10 mouse cellular contexts compared by ENCODE assay signal in the genomic region with DNA sequence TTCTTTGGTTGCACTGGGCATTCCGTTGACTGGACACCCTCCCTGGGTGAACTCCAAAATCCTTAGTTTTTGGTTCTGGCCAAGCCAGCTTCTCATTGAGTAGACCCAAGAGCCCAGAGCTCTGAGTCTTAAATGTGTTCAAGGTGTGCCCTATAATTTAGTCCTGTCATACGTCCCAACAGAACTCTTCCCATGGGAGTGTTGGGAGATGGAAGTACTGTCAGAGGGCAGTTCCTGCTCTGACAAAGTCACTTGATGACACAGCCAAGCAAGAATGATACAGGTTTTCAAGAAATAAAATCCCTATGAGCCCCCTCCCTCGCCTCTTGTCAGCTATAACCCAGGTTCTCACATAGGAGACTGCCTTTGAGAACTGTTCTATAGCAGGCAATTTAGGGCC. TPM values are rescaled to one million over a fixed set of nuclear protein-coding genes. Genes with fewer than 3 reads are reported as not detected.
DNase-seq lines count a peak whose midpoint lies in the region; ATAC-seq and TF ChIP-seq lines count a peak whose summit lies in the region.
"Had no signal": no experiment of that assay in that cellular context is flagged by ENCODE, and none has a peak within 500 bp of the region (broad histone marks: within the 10 kb centered on the region; RNA-seq: fewer than 3 reads in every experiment).

No protein-coding gene starts in this region.

- no peak for TF ChIP-seq POLR2A in limb, embryonic 14.5 days (IDR thresholded peaks at IDR 0.05; ENCODE audit: borderline replicate concordance, extremely low read depth, insufficient read depth, insufficient read length)

- no peak overlapping the region; the same call in 1 of the 2 replicates for H3K4me3 ChIP-seq in embryonic facial prominence, embryonic 11.5 days (ENCODE audit: low read depth, low read length)
- no peak overlapping the region for H3K4me3 ChIP-seq in embryonic facial prominence, embryonic 10.5 days
- no peak overlapping the region for H3K4me3 ChIP-seq in lung, embryonic 16.5 days (ENCODE audit: low read length)
- H3K4me3 ChIP-seq in limb, embryonic 14.5 days (replicated peaks; ENCODE audit: low read length) = 0 out of 2 replicates have a peak overlapping the region, but pooled peaks have one; percentile 56
- no peak overlapping the region for H3K4me3 ChIP-seq in stomach, postnatal 0 days (ENCODE audit: low read depth, low read length)

- TF ChIP-seq CTCF in stomach, postnatal 0 days (IDR thresholded peaks at IDR 0.05; ENCODE audit: low read depth) = no peak

- H3K27ac ChIP-seq in embryonic facial prominence, embryonic 11.5 days (replicated peaks; ENCODE audit: low read depth, low read length) = no peak overlapping the region
- no peak overlapping the region for H3K27ac ChIP-seq in embryonic facial prominence, embryonic 10.5 days (replicated peaks)
- H3K27ac ChIP-seq in lung, embryonic 16.5 days (ENCODE audit: low read length) = no peak overlapping the region
- no peak overlapping the region for H3K27ac ChIP-seq in limb, embryonic 14.5 days (replicated peaks; ENCODE audit: low read depth, low read length)
- H3K27ac ChIP-seq in stomach, postnatal 0 days (replicated peaks) = no peak overlapping the region

- no peak overlapping the region for H3K9ac ChIP-seq in embryonic facial prominence, embryonic 11.5 days (replicated peaks; ENCODE audit: low read length)
- H3K9ac ChIP-seq in lung, embryonic 16.5 days (ENCODE audit: low read length) = no peak overlapping the region
- no peak overlapping the region for H3K9ac ChIP-seq in limb, embryonic 14.5 days (ENCODE audit: low read depth, low read length, severe bottlenecking)
- H3K9ac ChIP-seq in stomach, postnatal 0 days (ENCODE audit: low read length) = no peak overlapping the region

- no peak for TF ChIP-seq EP300 in stomach, postnatal 0 days (optimal IDR thresholded peaks at IDR 0.05)

- no peak for DNase-seq in embryonic facial prominence, embryonic 11.5 days (ENCODE audit: low spot score)
- no peak for DNase-seq in embryonic facial prominence, embryonic 10.5 days (ENCODE audit: low spot score)
- no peak for DNase-seq in lung, postnatal 4 days
- no peak for DNase-seq in limb, embryonic 14.5 days (ENCODE audit: low spot score)
- DNase-seq in stomach, postnatal 0 days (ENCODE audit: low spot score) = no peak
- DNase-seq in frontal cortex, postnatal 14 days (ENCODE audit: low spot score in 2 of 2) = no peak

- peak overlapping the region; percentile 100; the same call in 1 of the 2 replicates for H3K4me2 ChIP-seq in embryonic facial prominence, embryonic 11.5 days (ENCODE audit: low read depth, low read length)
- H3K4me2 ChIP-seq in lung, embryonic 16.5 days (ENCODE audit: low read depth, low read length) = peak overlapping the region; percentile 99
- peak overlapping the region; percentile 100 for H3K4me2 ChIP-seq in limb, embryonic 14.5 days (replicated peaks; ENCODE audit: low read depth, low read length, severe bottlenecking)
- H3K4me2 ChIP-seq in stomach, postnatal 0 days (replicated peaks; ENCODE audit: low read depth) = peak overlapping the region; percentile 98

- H3K4me1 ChIP-seq in embryonic facial prominence, embryonic 11.5 days (ENCODE audit: control insufficient read depth, insufficient read depth, low read length) = no peaks in the 10 kb centered on the region
- H3K4me1 ChIP-seq in embryonic facial prominence, embryonic 10.5 days = peaks cover 13% of the 10 kb centered on the region
- no peaks in the 10 kb centered on the region; the same call in 1 of the 2 replicates for H3K4me1 ChIP-seq in lung, embryonic 16.5 days (replicated peaks; ENCODE audit: control insufficient read depth, insufficient read depth, low read length)
- no peaks in the 10 kb centered on the region for H3K4me1 ChIP-seq in limb, embryonic 14.5 days (ENCODE audit: control insufficient read depth, insufficient read depth, low read length)
- no peaks in the 10 kb centered on the region for H3K4me1 ChIP-seq in stomach, postnatal 0 days (replicated peaks; ENCODE audit: control insufficient read depth, insufficient read depth)

- no peaks in the 10 kb centered on the region for H3K27me3 ChIP-seq in embryonic facial prominence, embryonic 11.5 days (ENCODE audit: control insufficient read depth, insufficient read depth, low read length)
- no peaks in the 10 kb centered on the region for H3K27me3 ChIP-seq in embryonic facial prominence, embryonic 10.5 days (replicated peaks; ENCODE audit: low read depth, poor library complexity, severe bottlenecking)
- no peaks in the 10 kb centered on the region for H3K27me3 ChIP-seq in lung, embryonic 16.5 days (ENCODE audit: control insufficient read depth, insufficient read depth, low read depth, low read length)
- no peaks in the 10 kb centered on the region for H3K27me3 ChIP-seq in limb, embryonic 14.5 days (ENCODE audit: control insufficient read depth, insufficient read depth, low read length)
- H3K27me3 ChIP-seq in stomach, postnatal 0 days (ENCODE audit: control insufficient read depth, insufficient read depth, low read length) = no peaks in the 10 kb centered on the region
- H3K27me3 ChIP-seq: megakaryocyte, embryonic 14.5 days had no signal

- H3K36me3 ChIP-seq in embryonic facial prominence, embryonic 11.5 days (replicated peaks; ENCODE audit: control insufficient read depth, insufficient read depth, low read depth, low read length) = peaks cover 3% of the 10 kb centered on the region
- H3K36me3 ChIP-seq in embryonic facial prominence, embryonic 10.5 days (replicated peaks) = peaks cover 33% of the 10 kb centered on the region
- H3K36me3 ChIP-seq in lung, embryonic 16.5 days (ENCODE audit: control insufficient read depth, insufficient read depth, low read length) = peaks cover 5% of the 10 kb centered on the region
- peaks cover 25% of the 10 kb centered on the region for H3K36me3 ChIP-seq in limb, embryonic 14.5 days (ENCODE audit: control insufficient read depth, insufficient read depth, low read length)
- H3K36me3 ChIP-seq in stomach, postnatal 0 days (ENCODE audit: control insufficient read depth, insufficient read depth, low read length) = peaks cover 6% of the 10 kb centered on the region; the same call in 1 of the 2 replicates

- ATAC-seq in embryonic facial prominence, embryonic 11.5 days (replicated peaks; ENCODE audit: insufficient number of reproducible peaks, low FRiP score, low TSS enrichment, low read depth) = no peak
- ATAC-seq in lung, embryonic 16.5 days (ENCODE audit: low read depth) = no peak; the same call in 1 of the 2 replicates
- no peak for ATAC-seq in limb, embryonic 14.5 days (ENCODE audit: low FRiP score, low read depth)
- peak; percentile 27 for ATAC-seq in stomach, postnatal 0 days (ENCODE audit: low FRiP score, low TSS enrichment)
- ATAC-seq in megakaryocyte progenitor cell, adult 5-6 weeks (replicated peaks; ENCODE audit: poor library complexity) = no peak

- no peaks in the 10 kb centered on the region for H3K9me3 ChIP-seq in embryonic facial prominence, embryonic 11.5 days (replicated peaks; ENCODE audit: control insufficient read depth, low read length)
- H3K9me3 ChIP-seq in embryonic facial prominence, embryonic 10.5 days = no peaks in the 10 kb centered on the region
- no peaks in the 10 kb centered on the region for H3K9me3 ChIP-seq in lung, embryonic 16.5 days (ENCODE audit: control insufficient read depth, low read length)
- H3K9me3 ChIP-seq in limb, embryonic 14.5 days (ENCODE audit: control insufficient read depth, low read length) = no peaks in the 10 kb centered on the region
- no peaks in the 10 kb centered on the region for H3K9me3 ChIP-seq in stomach, postnatal 0 days (ENCODE audit: control insufficient read depth, low read length)

- 79% methylated on average over 3 of the region's 3 CpGs for WGBS in embryonic facial prominence, embryonic 11.5 days
- 73% methylated on average over 3 of the region's 3 CpGs for WGBS in embryonic facial prominence, embryonic 10.5 days
- 75% methylated on average over 3 of the region's 3 CpGs for WGBS in lung, embryonic 16.5 days
- WGBS in limb, embryonic 14.5 days = 72% methylated on average over 3 of the region's 3 CpGs
- WGBS in stomach, postnatal 0 days = 87% methylated on average over 3 of the region's 3 CpGs

RNA-seq across cellular contexts. Expression of a gene that starts 0.4 kb away (rescaled TPM):
- polyA plus RNA-seq in embryonic facial prominence, embryonic 11.5 days (2014; fragmentation: Nextera tagmentation; extraction: Ambion mirVana) = 0.35 and 0.39 TPM in 2 replicates
- polyA plus RNA-seq in embryonic facial prominence, embryonic 10.5 days (2016; fragmentation: Nextera tagmentation; extraction: Ambion mirVana) = 0.19 and 0.26 TPM in 2 replicates
- 0.10 and 0.35 TPM in 2 replicates for polyA plus RNA-seq in lung, embryonic 16.5 days (2015; fragmentation: Nextera tagmentation; extraction: Ambion mirVana)
- polyA plus RNA-seq in limb, embryonic 14.5 days (2012; rRNA removed) = 0.23 and 0.29 TPM in 2 replicates
- 0.44 and 0.48 TPM in 2 replicates for polyA plus RNA-seq in limb, embryonic 14.5 days (2014; fragmentation: Nextera tagmentation; extraction: Ambion mirVana)
- 0.18 and 0.33 TPM in 2 replicates for polyA plus RNA-seq in stomach, postnatal 0 days (2015; fragmentation: Nextera tagmentation; extraction: Ambion mirVana)
- not detected in 2 replicates for total RNA-seq in megakaryocyte progenitor cell, adult 5-6 weeks (2015)
- not detected in 2 replicates for total RNA-seq in megakaryocyte progenitor cell, adult 5-6 weeks (2017)
- polyA plus RNA-seq: C2C12 had no signal

RNA-seq across cellular contexts. Expression of a gene that starts 24.3 kb away (rescaled TPM):
- 133 and 163 TPM in 2 replicates for polyA plus RNA-seq in embryonic facial prominence, embryonic 11.5 days (2014; fragmentation: Nextera tagmentation; extraction: Ambion mirVana)
- polyA plus RNA-seq in embryonic facial prominence, embryonic 10.5 days (2016; fragmentation: Nextera tagmentation; extraction: Ambion mirVana) = 124 and 137 TPM in 2 replicates
- 83.9 and 86.7 TPM in 2 replicates for polyA plus RNA-seq in lung, embryonic 16.5 days (2015; fragmentation: Nextera tagmentation; extraction: Ambion mirVana)
- polyA plus RNA-seq in limb, embryonic 14.5 days (2012; rRNA removed) = 75.7 and 84.2 TPM in 2 replicates
- polyA plus RNA-seq in limb, embryonic 14.5 days (2014; fragmentation: Nextera tagmentation; extraction: Ambion mirVana) = 97.1 and 97.8 TPM in 2 replicates
- polyA plus RNA-seq in stomach, postnatal 0 days (2015; fragmentation: Nextera tagmentation; extraction: Ambion mirVana) = 59.2 and 64.1 TPM in 2 replicates
- total RNA-seq in megakaryocyte progenitor cell, adult 5-6 weeks (2015) = 60.1 and 69.1 TPM in 2 replicates
- total RNA-seq in megakaryocyte progenitor cell, adult 5-6 weeks (2017) = 74.4 and 88.3 TPM in 2 replicates

RNA-seq across cellular contexts. Expression of a gene that starts 24.4 kb away (rescaled TPM):
- polyA plus RNA-seq in embryonic facial prominence, embryonic 11.5 days (2014; fragmentation: Nextera tagmentation; extraction: Ambion mirVana) = 0.64 and 1.5 TPM in 2 replicates
- polyA plus RNA-seq in embryonic facial prominence, embryonic 10.5 days (2016; fragmentation: Nextera tagmentation; extraction: Ambion mirVana) = 0.75 and 1.00 TPM in 2 replicates
- 0.74 and 0.93 TPM in 2 replicates for polyA plus RNA-seq in lung, embryonic 16.5 days (2015; fragmentation: Nextera tagmentation; extraction: Ambion mirVana)
- 0.53 and 1.0 TPM in 2 replicates for polyA plus RNA-seq in limb, embryonic 14.5 days (2012; rRNA removed)
- polyA plus RNA-seq in limb, embryonic 14.5 days (2014; fragmentation: Nextera tagmentation; extraction: Ambion mirVana) = 0.65 and 0.66 TPM in 2 replicates
- polyA plus RNA-seq in stomach, postnatal 0 days (2015; fragmentation: Nextera tagmentation; extraction: Ambion mirVana) = 1.2 and 1.3 TPM in 2 replicates
- not detected in 2 replicates for total RNA-seq in megakaryocyte progenitor cell, adult 5-6 weeks (2015)
- 0.07 and 0.33 TPM in 2 replicates for total RNA-seq in megakaryocyte progenitor cell, adult 5-6 weeks (2017)
